Comparison of ENCODE assay signal across 11 mouse cellular contexts in the genomic region with DNA sequence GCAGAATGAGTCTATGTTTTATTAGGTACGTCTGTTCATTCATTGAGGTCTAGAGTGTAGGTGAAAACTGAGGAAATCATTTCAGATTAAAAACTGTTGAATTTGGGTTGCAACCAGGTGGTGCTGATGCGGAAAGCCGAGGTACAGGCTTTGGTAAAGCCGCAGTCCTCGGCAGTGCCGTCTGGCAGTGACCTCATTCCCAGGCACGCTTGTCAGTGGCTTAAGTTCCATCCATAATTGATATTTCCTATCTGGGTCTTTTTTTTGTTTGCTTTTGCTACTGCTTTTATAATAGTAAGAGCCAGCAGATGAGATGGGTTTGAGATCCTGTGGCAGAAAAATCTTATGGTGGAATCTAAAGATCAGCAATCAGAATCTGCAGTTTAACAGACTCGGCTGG. TPM values are rescaled to one million over a fixed set of nuclear protein-coding genes. Genes with fewer than 3 reads are reported as not detected.
DNase-seq lines count a peak whose midpoint lies in the region; ATAC-seq and TF ChIP-seq lines count a peak whose summit lies in the region.
"Had no signal": no experiment of that assay in that cellular context is flagged by ENCODE, and none has a peak within 500 bp of the region (broad histone marks: within the 10 kb centered on the region; RNA-seq: fewer than 3 reads in every experiment).

No protein-coding gene starts in this region.

- peak overlapping the region; percentile 47 for H3K4me3 ChIP-seq in left cerebral cortex, adult 2 months
- H3K4me3 ChIP-seq in forebrain, embryonic 13.5 days: peak overlapping the region; percentile 47
- H3K4me3 ChIP-seq in midbrain, embryonic 11.5 days (ENCODE audit: low read depth, low read length): peak overlapping the region; percentile 44
- no peak overlapping the region for H3K4me3 ChIP-seq in limb, embryonic 10.5 days
- H3K4me3 ChIP-seq: intestine, embryonic 15.5 days had no signal

- WGBS in forebrain, embryonic 13.5 days: 39% methylated on average over 8 of the region's 8 CpGs
- 62% methylated on average over 8 of the region's 8 CpGs for WGBS in midbrain, embryonic 11.5 days
- 86% methylated on average over 8 of the region's 8 CpGs for WGBS in limb, embryonic 10.5 days

- peaks cover 14% of the 10 kb centered on the region for H3K4me1 ChIP-seq in forebrain, embryonic 13.5 days
- peaks cover 8% of the 10 kb centered on the region for H3K4me1 ChIP-seq in midbrain, embryonic 11.5 days (ENCODE audit: control insufficient read depth, insufficient read depth, low read length)
- no peaks in the 10 kb centered on the region for H3K4me1 ChIP-seq in limb, embryonic 10.5 days
- H3K4me1 ChIP-seq: heart, embryonic 10.5 days; intestine, embryonic 15.5 days had no signal

- peak overlapping the region; percentile 78 for H3K9ac ChIP-seq in forebrain, embryonic 13.5 days
- H3K9ac ChIP-seq in midbrain, embryonic 11.5 days (ENCODE audit: low read length): peak overlapping the region; percentile 53; the same call in 1 of the 2 replicates
- H3K9ac ChIP-seq: intestine, embryonic 15.5 days had no signal

- peak overlapping the region; percentile 61 for H3K4me2 ChIP-seq in forebrain, embryonic 13.5 days
- H3K4me2 ChIP-seq in midbrain, embryonic 11.5 days: peak overlapping the region; percentile 41
- H3K4me2 ChIP-seq: intestine, embryonic 15.5 days had no signal

- intact Hi-C loops in left cerebral cortex, adult 2 months (cut with DNase I): loop anchor here (5.0 kb wide), 1 partner anchor 107 kb away; no protein-coding TSS in a partner anchor
- intact Hi-C loops in left cerebral cortex, postnatal 10 days (cut with DNase I): no loop called here

- H3K27me3 ChIP-seq in forebrain, embryonic 13.5 days: no peaks in the 10 kb centered on the region
- H3K27me3 ChIP-seq in midbrain, embryonic 11.5 days (ENCODE audit: control insufficient read depth, insufficient read depth, low read length): no peaks in the 10 kb centered on the region
- H3K27me3 ChIP-seq in limb, embryonic 10.5 days (ENCODE audit: low read depth, poor library complexity, severe bottlenecking): no peaks in the 10 kb centered on the region
- H3K27me3 ChIP-seq: intestine, embryonic 15.5 days had no signal

- peaks cover 59% of the 10 kb centered on the region for H3K36me3 ChIP-seq in forebrain, embryonic 13.5 days (ENCODE audit: poor library complexity, severe bottlenecking)
- H3K36me3 ChIP-seq in midbrain, embryonic 11.5 days (ENCODE audit: control insufficient read depth, insufficient read depth, low read length): peaks cover 5% of the 10 kb centered on the region; the same call in 1 of the 2 replicates
- peaks cover 70% of the 10 kb centered on the region for H3K36me3 ChIP-seq in limb, embryonic 10.5 days

- H3K9me3 ChIP-seq in forebrain, embryonic 13.5 days (replicated peaks): peaks cover 17% of the 10 kb centered on the region
- H3K9me3 ChIP-seq in midbrain, embryonic 11.5 days (ENCODE audit: control insufficient read depth, low read length): peaks cover 5% of the 10 kb centered on the region
- H3K9me3 ChIP-seq in limb, embryonic 10.5 days (replicated peaks): peaks cover 10% of the 10 kb centered on the region; the same call in 1 of the 2 replicates
- H3K9me3 ChIP-seq: intestine, embryonic 15.5 days had no signal

- no peak for DNase-seq in left cerebral cortex, adult 2 months (ENCODE audit: extremely low spot score in 1 of 2, low spot score in 2 of 2)
- no peak for DNase-seq in left cerebral cortex, postnatal 10 days (ENCODE audit: extremely low spot score in 1 of 2, low spot score in 2 of 2)
- no peak for DNase-seq in midbrain, embryonic 11.5 days (ENCODE audit: low spot score, missing footprints)
- DNase-seq in limb, embryonic 10.5 days (ENCODE audit: low spot score): no peak
- no peak for DNase-seq in right cerebral cortex, postnatal 4 days
- DNase-seq in thymus, postnatal 14 days: no peak
- DNase-seq in kidney, postnatal 25 days: no peak
- DNase-seq: adrenal gland, postnatal 14 days had no signal

- no peak for ATAC-seq in forebrain, embryonic 13.5 days
- no peak for ATAC-seq in midbrain, embryonic 11.5 days (ENCODE audit: low FRiP score)

- TF ChIP-seq CTCF in left cerebral cortex, adult 2 months (IDR thresholded peaks at IDR 0.05): no peak

- peak overlapping the region; percentile 66 for H3K27ac ChIP-seq in left cerebral cortex, adult 2 months
- H3K27ac ChIP-seq in forebrain, embryonic 13.5 days: peak overlapping the region; percentile 37; the same call in 1 of the 2 replicates
- H3K27ac ChIP-seq in midbrain, embryonic 11.5 days (ENCODE audit: low read depth, low read length): no peak overlapping the region
- H3K27ac ChIP-seq in limb, embryonic 10.5 days: no peak overlapping the region
- H3K27ac ChIP-seq: heart, embryonic 10.5 days; intestine, embryonic 15.5 days had no signal

RNA-seq across cellular contexts. Expression of gene Mcmbp, which starts 50.9 kb away (rescaled TPM):
- total RNA-seq in left cerebral cortex, adult 2 months (2021): 10 to 100 TPM; 24.3 to 25.2 TPM
- total RNA-seq in left cerebral cortex, postnatal 10 days (2021): 10 to 100 TPM; 27.5 to 27.7 TPM
- 66.8 and 69.2 TPM in 2 replicates for polyA plus RNA-seq in forebrain, embryonic 13.5 days (2015; fragmentation: Nextera tagmentation; extraction: Ambion mirVana)
- 79.1 and 83.9 TPM in 2 replicates for polyA plus RNA-seq in midbrain, embryonic 11.5 days (2014; fragmentation: Nextera tagmentation; extraction: Ambion mirVana)
- polyA plus RNA-seq in limb, embryonic 10.5 days (2016; fragmentation: Nextera tagmentation; extraction: Ambion mirVana): 76.7 and 78.1 TPM in 2 replicates

RNA-seq across cellular contexts. Expression of gene Sec23ip, which starts 55.4 kb away (rescaled TPM):
- total RNA-seq in left cerebral cortex, adult 2 months (2021): 10 to 100 TPM; 44.6 to 46.1 TPM
- 10 to 100 TPM; 34.5 to 39.2 TPM for total RNA-seq in left cerebral cortex, postnatal 10 days (2021)
- polyA plus RNA-seq in forebrain, embryonic 13.5 days (2015; fragmentation: Nextera tagmentation; extraction: Ambion mirVana): 40.1 and 41.9 TPM in 2 replicates
- 44.4 and 46.6 TPM in 2 replicates for polyA plus RNA-seq in midbrain, embryonic 11.5 days (2014; fragmentation: Nextera tagmentation; extraction: Ambion mirVana)
- polyA plus RNA-seq in limb, embryonic 10.5 days (2016; fragmentation: Nextera tagmentation; extraction: Ambion mirVana): 37.1 and 39.1 TPM in 2 replicates

Comparison
In these comparisons a context has a peak if more than half of its experiments do, and no peak if none do; other contexts are left out.
1. H3K27ac ChIP-seq: peak in left cerebral cortex, adult 2 months (single experiment) and forebrain, embryonic 13.5 days (single experiment); none in midbrain, embryonic 11.5 days (single experiment) and limb, embryonic 10.5 days (single experiment).